Mouse (Mus musculus) ovary, postnatal 14 days (tissue): ENCODE measurements around the gene Fitm1.

ENCODE experiments used
- DNase-seq: peaks from one replicate; pipeline ENCODE4 v3.0.0; 2022; ENCODE audit warnings: low spot score

Fitm1 gene

GRCm38 (mm10) chr14:55598521-55599390 lies 23.3 kb downstream of the Fitm1 start:
- DNase-seq, result no peak

GRCm38 (mm10) chr14:55603271-55603632 lies 27.8 kb downstream of the Fitm1 start, which contains the start of gene Irf9:
Irf9 (plus strand) TSS chr14:55603571.
- no peak for DNase-seq

GRCm38 (mm10) chr14:55603633-55604576 lies 28.5 kb downstream of the Fitm1 start:
- peak; percentile 84 for DNase-seq

GRCm38 (mm10) chr14:55604823-55605222 lies 29.4 kb downstream of the Fitm1 start:
- DNase-seq, result no peak

- no peak for DNase-seq
Observed at GRCm38 (mm10) chr14:55605743-55606459, 30.5 kb downstream of the Fitm1 start.

- no peak for DNase-seq
Observed at GRCm38 (mm10) chr14:55608339-55608738, 32.9 kb downstream of the Fitm1 start.

- no peak for DNase-seq
Observed at GRCm38 (mm10) chr14:55613346-55613745, 37.9 kb downstream of the Fitm1 start.

GRCm38 (mm10) chr14:55614565-55615178 lies 39.3 kb downstream of the Fitm1 start:
- DNase-seq, result no peak

GRCm38 (mm10) chr14:55615876-55616275 lies 40.5 kb downstream of the Fitm1 start:
- no peak for DNase-seq

GRCm38 (mm10) chr14:55616844-55617243 lies 41.4 kb downstream of the Fitm1 start:
- no peak for DNase-seq

- no peak for DNase-seq
Observed at GRCm38 (mm10) chr14:55617822-55618221, 42.4 kb downstream of the Fitm1 start, which contains the start of gene Rec8. Rec8 (plus strand) TSS chr14:55618037.

GRCm38 (mm10) chr14:55618486-55619195 lies 43.2 kb downstream of the Fitm1 start:
- DNase-seq, result no peak
